Mouse (Mus musculus): ENCODE results near the gene Ano8. TPM values are rescaled to one million over a fixed set of nuclear protein-coding genes. Genes with fewer than 3 reads are reported as not detected.
A peak's percentile ranks its signal among the peaks of the same experiment; 100 is the strongest.

Ano8 gene
- total RNA-seq, 2 experiments from 2014 or later, result 18.1 to 18.6 TPM

DNA sequence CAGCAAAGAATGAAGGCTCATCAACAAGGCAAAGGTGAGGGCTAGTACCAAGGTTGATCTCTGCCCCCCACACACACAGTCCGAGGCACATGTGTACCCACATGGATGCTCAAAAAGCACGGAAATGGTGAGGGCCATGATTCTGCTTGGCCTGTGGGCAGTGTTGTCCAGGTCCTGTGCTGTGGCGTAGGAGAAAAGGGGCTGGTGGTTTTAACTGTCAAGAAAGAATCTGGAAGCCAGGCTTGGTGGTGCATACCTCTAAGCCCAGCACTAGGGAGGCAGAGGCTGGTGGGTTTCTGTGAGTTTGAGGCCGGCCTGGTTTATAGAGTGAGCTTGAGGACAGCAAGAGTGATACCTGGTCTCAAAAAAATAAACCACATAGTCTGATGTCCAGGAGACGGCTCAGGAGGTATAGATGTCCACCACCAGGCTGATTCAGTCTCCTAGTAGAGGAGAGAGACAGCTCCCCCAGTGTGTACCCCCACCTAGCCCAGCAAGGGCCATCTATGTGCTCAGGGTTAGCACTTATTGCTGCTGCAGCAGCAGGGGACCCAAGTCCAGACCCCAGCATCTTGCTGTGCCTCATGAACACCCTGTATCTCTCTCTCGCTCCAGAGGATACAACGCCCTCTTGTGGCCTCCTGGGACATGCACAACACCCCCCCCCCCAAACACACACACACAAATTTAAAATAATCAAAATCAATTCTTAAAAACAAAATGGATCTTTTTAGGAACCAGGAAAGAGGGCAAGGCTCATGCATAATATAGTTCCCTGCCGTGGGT, 13.0 kb downstream of the Ano8 start:
- DNase-seq, result no peak
- intact Hi-C loops (cut with DNase I), result no loop called here

DNA sequence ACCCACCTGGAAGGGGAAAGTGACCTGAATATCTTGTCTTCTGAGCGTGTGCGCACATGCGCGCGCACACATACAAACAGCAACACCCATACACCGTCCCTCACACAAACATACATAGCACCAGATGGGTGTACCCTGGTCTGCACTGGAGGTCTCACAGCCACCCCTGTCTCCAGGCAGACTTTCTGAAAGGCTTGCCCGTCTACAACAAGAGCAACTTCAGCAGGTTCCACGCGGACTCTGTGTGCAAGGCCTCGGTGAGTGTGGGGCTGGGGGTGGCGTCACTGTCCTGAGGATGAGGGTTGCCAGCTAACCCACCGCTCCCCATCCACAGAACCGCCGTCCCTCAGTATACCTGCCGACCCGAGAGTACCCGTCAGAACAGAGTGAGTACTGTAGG, 13.9 kb downstream of the Ano8 start:
- intact Hi-C loops (cut with DNase I), result no loop called here
- no peak for DNase-seq

DNA sequence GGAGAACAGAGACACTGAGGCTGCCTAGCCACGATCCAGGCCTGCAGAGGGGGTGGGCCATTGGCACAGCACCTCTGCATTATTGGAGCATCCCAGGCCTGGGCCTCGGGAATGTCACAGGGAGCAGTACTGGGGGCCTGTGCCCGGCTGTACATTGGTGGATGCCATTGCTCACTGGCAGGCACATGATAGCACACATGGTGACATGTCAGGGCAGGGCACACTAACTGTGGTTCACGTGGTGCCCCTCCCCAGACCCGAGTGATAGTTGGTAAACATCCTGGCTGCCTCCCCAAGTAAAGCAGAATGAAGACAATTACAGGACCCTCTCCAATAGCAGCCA, 14.9 kb downstream of the Ano8 start:
- intact Hi-C loops (cut with DNase I), result no loop called here
- DNase-seq, result no peak

DNA sequence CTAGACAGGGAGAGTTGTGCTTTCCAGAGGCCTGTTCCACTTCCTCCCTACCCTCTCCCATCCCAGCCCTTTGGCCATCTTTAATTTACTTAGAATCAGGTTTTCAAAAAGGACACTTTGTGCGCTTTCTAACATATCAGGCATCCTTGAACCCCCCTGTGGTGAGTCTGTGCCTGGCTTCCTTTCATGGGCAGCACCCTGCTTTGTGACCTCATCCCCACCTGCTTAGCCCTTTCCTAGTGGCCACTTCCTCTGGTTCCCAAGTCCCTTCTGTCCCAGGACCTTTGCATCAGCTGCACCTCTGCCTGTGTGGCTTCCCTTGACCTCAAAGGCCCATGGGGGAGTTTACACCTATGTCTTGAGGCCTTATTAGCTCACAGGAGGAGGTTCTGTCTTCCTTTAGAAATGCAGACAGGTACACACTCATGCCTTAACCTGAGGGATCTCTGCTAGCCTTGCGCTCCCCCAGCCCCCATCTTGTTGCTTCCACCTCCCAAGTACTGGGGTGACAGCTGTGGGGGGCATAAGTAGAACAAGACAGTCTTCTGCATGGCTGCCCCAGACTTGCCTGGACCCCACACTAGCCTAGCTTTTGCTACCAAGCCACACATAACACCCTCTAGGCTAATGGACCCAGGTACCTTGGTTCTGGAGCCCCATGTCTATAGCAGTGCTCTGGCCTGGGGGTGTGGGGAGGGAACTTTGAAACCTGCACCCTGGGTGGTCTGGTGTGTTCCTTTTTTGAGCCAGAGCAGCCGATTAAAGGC, 15.4 kb downstream of the Ano8 start:
- intact Hi-C loops (cut with DNase I), result no loop called here
- no peak for DNase-seq

DNA sequence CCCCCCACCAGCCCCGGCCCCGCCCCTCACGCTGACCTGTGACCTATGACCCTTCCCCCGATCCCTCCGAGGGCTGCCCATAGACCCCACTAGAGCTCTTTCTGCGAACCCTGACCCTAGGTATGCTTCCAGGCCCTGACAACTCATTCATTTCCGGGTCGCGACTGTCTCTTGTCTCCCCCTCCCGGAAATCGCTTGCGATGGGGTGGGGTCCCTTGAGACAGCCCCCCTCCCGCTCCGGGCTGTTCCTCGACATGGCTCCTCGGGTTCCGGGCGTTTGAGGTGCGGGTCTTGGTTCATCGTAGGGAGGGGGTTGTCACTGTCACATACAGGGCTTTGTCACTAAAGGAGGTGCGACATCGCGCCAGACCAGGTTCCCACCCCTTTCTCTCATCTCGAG, 16.4 kb downstream of the Ano8 start:
- intact Hi-C loops (cut with DNase I), result no loop called here
- DNase-seq, result peak; percentile 41 to 53

DNA sequence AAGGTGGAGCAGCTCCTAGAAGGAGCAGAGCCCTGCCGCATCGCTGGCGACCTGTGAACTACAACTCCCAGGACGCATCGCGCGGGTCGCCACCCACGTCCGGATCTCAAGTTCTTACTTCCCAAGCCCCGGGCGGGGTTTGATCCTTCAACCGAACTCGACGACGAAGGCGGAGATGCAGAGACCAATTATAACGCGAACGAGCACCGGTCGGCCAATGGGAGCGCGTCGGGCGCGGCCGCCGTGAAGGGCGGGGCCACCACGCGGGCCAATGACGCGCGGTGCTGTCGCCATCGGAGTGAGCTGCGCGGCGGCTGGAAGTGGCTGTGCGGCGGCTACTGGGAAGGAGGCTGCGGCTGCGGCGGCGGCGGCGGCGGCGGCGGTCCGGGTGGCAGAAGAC, 16.8 kb downstream of the Ano8 start, which contains the start of gene Dda1:
TSS of gene Dda1 (plus strand) at position 284 of the 400 bp plus-strand sequence.
- intact Hi-C loops (cut with DNase I), result no loop called here
- peak; percentile 90 to 92 for DNase-seq

DNA sequence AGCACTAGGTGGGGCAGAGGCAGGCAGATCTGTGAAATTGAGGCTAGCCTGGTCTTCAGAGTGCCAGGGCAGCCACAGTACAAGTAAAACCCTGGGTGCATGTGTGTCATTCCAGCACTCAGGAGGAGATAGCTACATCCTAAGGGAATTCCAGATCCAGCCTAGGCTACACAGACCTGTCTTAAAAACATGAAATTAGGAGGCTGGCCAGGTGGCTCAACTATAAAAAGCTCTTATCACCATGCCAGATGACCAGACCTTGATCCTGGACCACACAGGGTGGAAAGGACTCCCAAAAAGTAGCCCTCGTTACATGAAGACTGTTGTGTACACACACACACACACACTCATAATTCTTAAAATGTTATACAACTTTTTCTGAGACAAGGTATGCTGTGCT, 17.8 kb downstream of the Ano8 start:
- no peak for DNase-seq
- intact Hi-C loops (cut with DNase I), result no loop called here

DNA sequence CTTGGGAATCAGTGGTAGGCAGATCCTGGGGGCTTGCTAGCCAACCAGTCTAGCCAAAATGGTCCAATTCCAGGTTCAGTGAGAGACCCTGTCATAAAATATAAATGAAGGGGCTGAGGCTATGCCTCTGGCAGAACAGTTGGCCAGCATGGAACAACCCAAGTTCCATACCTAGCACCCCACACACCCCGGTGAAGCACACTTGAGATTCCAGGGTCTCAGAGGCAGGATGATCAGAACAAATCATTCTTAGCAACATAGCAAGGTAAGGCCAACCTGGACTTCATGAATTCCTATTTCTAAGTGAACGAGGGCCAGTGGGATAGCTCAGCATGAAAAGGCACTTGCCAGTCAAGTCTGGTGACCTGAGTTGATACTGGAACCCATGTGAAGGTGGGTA, 18.6 kb downstream of the Ano8 start:
- intact Hi-C loops (cut with DNase I), result no loop called here
- DNase-seq, result no peak

DNA sequence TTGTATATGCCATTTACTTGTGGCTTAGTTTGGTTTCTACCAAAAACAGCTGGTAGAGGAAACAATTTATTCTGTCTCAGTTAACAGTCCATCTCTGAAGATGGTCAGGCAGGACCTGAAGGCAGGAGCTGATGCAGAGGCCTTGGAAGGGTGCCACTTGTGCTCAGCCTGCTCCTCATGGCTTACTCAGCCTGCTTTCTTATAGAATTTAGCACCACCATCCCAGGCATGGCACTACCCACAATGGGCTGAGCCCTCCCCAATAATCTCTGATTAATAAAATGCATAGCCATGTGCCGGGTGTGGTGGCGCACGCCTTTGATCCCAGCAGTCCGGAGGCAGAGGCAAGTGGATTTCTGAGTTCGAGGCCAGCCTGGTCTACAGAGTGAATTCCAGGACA, 19.6 kb downstream of the Ano8 start:
- DNase-seq, result no peak
- intact Hi-C loops (cut with DNase I), result no loop called here

DNA sequence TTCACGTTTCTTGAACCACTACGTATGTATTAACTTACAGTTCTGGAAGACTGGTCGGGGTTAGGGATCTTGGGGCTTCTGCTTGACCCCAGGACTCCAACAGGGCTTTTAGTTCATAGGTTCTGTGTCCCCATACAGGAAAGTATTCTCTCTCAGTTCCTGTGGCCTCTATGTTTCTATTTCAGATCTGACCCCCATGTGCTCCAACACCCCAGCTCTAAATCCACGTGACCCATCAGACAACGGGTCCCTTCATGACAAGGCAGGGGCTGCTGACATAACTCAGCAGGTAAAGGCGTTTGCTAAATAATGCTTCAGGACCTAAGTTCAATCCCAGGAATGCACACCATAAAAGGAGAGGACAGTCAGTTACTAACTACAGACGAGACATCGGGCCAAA, 20.0 kb downstream of the Ano8 start:
- intact Hi-C loops (cut with DNase I), result no loop called here

DNA sequence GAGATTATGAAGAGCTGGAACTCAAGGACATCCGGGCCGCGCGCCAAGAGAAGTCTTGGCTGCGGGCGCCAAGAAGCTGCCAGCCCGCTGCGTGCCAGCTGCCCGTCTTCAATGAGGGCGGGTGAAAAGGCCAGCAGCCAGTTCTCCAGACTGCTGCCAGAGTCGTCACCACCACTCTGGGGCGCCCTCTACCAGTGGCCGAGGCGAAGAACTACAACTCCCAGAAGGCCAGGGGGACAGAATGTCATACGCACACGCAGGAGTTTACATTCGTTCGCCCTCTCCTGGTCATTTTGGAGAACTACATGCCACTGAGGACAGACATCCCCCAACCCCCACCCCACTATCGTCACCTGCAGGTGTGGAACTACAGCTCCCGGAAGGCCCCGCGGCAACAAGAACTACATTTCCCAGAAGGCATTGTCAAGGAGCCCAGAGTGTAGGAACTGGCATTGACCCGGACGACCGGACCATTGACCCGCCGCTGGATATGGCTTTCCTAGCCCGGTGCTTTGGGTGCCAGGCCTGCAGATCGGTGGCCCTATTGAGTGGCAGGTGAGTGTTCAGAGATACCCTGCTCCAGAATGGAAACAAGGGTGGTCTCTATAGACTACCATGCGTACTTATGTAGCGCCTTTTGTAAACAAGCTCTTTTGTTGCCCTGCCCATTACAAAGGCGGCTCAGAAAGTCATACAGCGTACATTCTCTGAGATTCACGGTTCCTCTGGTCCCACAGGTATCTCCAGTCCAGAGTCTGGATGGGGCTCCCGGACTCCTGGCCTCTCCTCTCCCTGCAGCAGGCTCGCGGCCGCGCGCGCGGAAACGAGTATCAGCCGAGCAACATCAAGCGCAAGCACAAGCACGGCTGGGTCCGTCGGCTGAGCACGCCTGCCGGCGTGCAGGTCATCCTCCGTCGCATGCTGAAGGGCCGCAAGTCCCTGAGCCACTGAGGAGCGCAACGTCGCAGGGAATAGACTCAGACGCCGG, 21.0 kb downstream of the Ano8 start, which contains the start of gene Mrpl34:
TSS of gene Mrpl34 (plus strand) at position 447 of the 988 bp plus-strand sequence.
- peak; percentile 95 to 97 for DNase-seq
- intact Hi-C loops (cut with DNase I), result loop anchor here (5.0 kb wide), 1 partner anchor 98 kb away; the partner anchor contains the start of gene Use1

More for the DNA sequence above, 20.0 kb downstream of the Ano8 start:
- DNase-seq, result no peak

DNA sequence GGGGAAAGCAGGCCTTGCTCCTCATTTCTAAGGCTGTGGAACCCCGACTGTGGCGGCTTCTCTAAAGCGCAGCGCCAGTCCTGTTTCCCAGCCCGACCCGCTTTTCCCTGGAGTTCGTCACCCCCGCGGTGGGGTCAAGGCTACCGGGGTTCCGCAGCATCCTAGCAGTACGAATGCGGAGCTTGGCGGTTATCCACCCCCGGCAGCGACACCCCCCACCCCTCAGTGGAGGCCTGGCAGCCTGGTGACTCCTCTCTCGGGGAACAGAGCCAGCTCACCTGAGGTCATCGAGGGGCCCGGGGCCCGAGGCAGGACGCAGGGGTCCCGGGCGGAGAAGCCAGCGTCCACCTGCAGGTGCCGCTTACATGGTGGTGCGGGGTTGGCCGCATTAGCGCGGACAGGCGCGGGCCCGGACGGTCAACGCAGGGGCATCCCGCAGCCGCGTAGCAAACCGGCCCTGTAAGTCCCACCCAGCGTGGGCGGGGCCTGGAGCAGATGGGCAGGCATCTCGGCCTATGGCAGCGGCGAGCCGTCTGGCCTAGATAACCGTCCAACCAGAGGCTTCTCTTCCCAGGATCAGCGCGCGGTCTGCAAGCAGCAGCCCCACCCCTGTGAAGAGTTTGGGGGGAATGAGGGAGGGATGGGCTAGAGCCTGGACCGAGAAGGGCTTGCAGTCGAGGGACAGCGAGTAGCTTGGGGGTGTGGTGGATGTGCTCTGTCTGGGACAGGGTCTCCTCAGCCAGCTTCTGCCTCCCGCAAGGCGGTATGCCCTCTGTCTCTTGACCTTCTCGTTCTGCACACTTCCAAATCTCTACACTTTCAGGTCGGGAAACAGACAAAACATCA, 22.4 kb downstream of the Ano8 start, which contains the start of gene Abhd8:
TSS of gene Abhd8 (minus strand) at position 468 of the 846 bp plus-strand sequence.
- DNase-seq, result peak; percentile 99 to 100
- intact Hi-C loops (cut with DNase I), result loop anchor here (2.0 to 5.0 kb wide), 2 partner anchors 21 to 96 kb away; partner anchors contain the start of gene Use1

DNA sequence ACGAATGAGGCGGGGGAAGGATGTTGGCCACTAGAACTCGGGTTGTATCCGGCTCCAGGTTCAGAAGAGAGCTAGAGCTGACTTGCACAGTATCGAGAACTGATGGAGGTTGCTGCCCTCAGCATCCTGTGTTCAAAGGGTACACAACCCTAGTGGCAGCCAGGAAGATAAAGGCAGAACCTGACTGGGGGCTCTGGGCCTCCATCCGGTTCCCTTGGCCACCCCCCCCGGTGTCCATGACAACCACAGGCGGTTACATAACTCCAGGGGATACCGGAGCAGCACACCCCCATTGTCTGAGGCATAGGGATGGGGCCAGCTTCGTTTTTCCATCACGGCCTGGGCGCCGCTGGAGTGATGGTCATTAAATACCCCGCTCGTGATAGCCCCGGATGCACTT, 23.0 kb downstream of the Ano8 start:
- intact Hi-C loops (cut with DNase I), result loop anchor here (2.0 to 5.0 kb wide), 2 partner anchors 20 to 95 kb away; partner anchors contain the start of gene Use1
- peak in 1 of 2 experiments; percentile 39 for DNase-seq

DNA sequence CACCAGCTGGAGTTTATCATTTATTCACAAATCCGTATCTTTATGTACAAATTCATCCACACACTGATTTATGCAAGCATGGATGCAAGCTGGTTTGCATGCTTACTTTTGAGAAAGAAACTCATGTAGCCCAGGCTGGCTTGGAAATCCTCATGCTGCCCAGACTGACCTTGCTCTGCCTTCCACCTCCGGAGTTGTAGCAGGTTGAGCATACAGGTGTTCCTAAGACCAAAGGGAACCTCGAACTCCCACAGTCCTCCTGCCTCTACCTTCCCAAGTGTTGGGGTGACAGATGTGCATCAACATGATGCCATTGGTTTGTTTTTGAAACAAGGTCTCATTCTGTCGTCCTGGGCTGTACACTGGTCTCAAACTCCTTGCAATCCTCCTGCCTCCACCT, 23.6 kb downstream of the Ano8 start:
- intact Hi-C loops (cut with DNase I), result loop anchor here (2.0 to 5.0 kb wide), 2 partner anchors 19 to 95 kb away; partner anchors contain the start of gene Use1
- DNase-seq, result no peak

DNA sequence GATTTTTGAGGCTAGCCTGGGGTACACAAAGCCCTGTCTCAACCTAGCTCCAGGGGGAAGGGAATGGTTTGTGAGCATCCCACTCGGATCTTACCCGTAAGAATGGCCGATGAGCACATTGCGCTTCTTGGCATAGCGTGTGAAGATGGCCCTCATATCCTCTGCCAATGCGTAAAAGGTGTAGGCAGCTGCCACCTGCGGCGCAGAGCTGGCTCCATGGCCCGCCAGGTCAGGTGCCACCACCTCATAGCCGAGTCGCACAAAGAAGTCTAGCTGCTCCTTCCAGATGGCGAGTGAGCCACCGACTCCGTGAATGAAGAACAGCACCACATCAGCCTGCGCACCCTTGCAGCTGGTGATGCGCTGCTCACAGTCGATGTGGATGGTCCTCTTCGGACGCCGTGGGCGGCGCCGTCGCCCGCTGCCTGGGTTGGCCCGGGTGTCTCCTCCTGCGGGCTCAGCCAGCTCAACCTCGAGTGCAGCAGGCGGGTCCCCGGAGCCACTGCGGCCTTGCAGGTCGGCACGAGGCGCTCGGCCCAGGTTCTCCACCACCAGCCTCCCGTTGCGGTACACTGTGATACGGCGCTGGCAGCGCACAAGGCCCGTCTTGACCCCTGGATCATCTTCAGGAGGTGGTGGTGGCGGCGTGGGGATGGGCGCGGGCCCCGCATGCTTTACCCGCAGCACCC, 24.5 kb downstream of the Ano8 start:
- DNase-seq, result no peak
- intact Hi-C loops (cut with DNase I), result loop anchor here (5.0 kb wide), 1 partner anchor 94 kb away; the partner anchor contains the start of gene Use1

DNA sequence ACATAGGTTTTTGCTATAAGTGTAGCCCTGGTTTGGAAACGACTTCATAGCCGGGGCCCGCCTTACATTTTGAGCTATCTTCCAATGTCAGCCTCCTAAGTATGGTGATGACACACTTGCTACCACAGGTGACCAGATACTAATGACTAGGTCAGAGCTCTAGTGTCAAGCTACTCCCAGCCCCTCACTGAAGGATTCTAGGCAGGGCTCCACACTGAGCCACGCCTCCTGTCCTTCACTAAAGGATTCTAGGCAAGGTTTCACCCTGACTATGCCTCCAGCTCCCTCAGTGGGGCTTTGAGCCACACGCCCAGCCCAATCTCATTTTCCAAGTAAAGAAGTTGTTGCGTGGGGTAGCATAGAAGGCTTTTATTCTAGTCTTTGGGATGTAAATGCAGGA, 25.0 kb downstream of the Ano8 start:
- intact Hi-C loops (cut with DNase I), result loop anchor here (5.0 kb wide), 1 partner anchor 93 kb away; the partner anchor contains the start of gene Use1
- no peak for DNase-seq

DNA sequence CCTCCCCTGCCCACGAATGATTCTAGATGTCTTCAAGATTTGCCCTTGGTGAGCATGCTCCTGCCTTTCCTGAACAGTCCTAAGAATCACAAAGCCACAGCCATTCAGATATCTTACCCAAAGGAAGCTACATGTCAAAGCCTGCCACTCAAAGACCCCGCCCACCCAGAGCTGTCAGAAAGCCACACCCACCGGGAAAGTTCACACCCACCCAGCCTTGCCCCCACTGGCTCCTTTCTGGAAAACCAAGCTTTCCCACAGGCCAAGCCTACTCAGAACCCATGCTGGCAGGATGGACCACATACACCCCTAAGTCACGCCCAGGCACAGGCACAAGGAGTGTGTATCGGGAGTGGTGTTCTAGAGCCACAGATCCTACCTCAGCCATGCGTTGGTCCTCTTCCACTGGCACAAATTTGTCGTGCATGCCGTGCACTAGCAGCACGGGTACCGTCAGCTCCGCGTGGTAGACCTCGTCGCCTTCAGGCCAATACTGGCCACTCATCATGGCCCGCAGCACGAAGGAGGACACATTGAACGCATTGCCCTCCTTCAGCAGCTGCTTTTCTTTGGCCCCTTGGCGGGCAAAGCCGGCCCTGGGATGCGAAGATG, 28.0 kb downstream of the Ano8 start:
- intact Hi-C loops (cut with DNase I), result no loop called here
- DNase-seq, result no peak

DNA sequence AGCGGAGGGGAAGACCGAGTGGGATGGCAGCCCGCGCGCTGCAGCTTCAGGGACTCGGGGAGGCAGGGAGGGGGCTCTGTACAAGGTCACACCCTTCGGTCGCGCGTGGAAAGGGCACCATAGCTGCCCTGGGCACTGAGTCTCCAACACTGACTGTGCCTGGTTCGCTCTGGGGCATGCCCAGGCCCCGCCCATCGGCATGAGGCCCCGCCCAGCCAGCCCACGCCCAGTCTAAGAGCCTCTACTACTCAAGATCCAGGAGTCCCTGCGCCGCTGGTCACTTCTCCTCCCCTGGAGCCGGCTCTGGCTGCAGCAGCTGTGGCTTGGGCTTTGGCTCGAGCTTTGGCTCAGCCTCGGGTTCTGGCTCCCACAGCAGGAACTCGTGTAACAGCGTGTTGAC, 28.9 kb downstream of the Ano8 start:
- intact Hi-C loops (cut with DNase I), result no loop called here
- DNase-seq, result no peak

All from heart, postnatal 36 days (tissue).